ENCODE assay signal across 8 mouse cellular contexts in the genomic region with DNA sequence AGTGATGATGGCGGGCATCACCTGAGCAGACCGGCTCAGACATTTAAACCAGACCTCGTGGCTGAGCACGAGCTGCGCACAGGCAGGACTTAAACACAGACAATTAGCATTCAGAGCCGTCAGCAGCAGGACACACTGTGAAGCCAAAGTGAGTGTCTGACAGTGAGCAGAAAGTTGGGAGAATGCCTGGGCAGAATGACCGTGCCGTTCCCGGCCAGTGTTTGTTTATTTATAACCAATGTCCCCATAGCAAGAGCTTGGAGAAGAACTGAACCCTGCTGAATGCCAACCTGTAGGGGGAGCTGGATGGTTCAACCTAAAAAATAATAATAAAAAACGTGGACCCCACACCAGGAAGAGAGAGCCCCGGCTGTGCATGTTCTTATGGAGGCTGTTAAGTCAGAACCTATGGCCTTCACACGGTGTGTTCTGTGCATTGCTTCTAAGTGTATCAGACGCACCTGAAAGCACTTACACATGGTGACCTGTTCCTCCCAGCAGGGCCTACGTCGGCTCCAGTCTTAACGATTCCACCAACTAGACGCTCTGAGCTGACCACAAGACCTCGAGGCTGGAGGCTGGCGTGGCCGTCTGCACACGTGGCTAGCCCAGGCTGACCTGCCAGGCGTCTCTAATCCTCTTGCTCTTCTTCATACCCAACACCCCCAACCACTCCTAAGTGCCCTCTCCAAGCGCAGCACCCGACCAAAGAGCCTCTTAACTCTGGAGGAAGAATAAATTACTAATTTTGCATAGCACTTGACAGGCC. TPM values are rescaled to one million over a fixed set of nuclear protein-coding genes. Genes with fewer than 3 reads are reported as not detected.
A peak's percentile ranks its signal among the peaks of the same experiment; 100 is the strongest.
DNase-seq lines count a peak whose midpoint lies in the region; ATAC-seq and TF ChIP-seq lines count a peak whose summit lies in the region.
"Had no signal": no experiment of that assay in that cellular context is flagged by ENCODE, and none has a peak within 500 bp of the region (broad histone marks: within the 10 kb centered on the region; RNA-seq: fewer than 3 reads in every experiment).

No protein-coding gene starts in this region.

- ATAC-seq in heart, embryonic 14.5 days (ENCODE audit: insufficient number of reproducible peaks, insufficient read depth, low FRiP score, low read depth) = peak; percentile 68

- H3K4me2 ChIP-seq in heart, embryonic 14.5 days (ENCODE audit: low read length) = peak overlapping the region; percentile 32; the same call in 1 of the 2 replicates

- peaks cover 39% of the 10 kb centered on the region for H3K36me3 ChIP-seq in heart, embryonic 14.5 days (ENCODE audit: control insufficient read depth, insufficient read depth, low read length)

- TF ChIP-seq CTCF in olfactory bulb, adult 2 months (IDR thresholded peaks at IDR 0.05; ENCODE audit: insufficient read depth, low read depth, low read length) = no peak

- peak; percentile 74 for DNase-seq in right cerebral cortex, adult 18-20 months
- no peak for DNase-seq in right cerebral cortex, postnatal 4 days
- DNase-seq in cerebellum, postnatal 25 days = peak; percentile 72
- peak; percentile 63 to 77 for DNase-seq in kidney, postnatal 4 days
- DNase-seq in embryo, embryonic 9.5 days (ENCODE audit: extremely low spot score) = no peak

- no peaks in the 10 kb centered on the region for H3K9me3 ChIP-seq in heart, embryonic 14.5 days (ENCODE audit: control insufficient read depth, low read length)
- H3K9me3 ChIP-seq: megakaryocyte, embryonic 14.5 days had no signal

- H3K27me3 ChIP-seq in heart, embryonic 14.5 days (ENCODE audit: control insufficient read depth, insufficient read depth, low read length) = no peaks in the 10 kb centered on the region
- H3K27me3 ChIP-seq: megakaryocyte, embryonic 14.5 days had no signal

- 43% methylated on average over 24 of the region's 24 CpGs for WGBS in heart, embryonic 14.5 days
- WGBS in olfactory bulb, adult 2 months = 47% methylated on average over 24 of the region's 24 CpGs

- no peak for TF ChIP-seq POLR2A in olfactory bulb, adult 2 months (IDR thresholded peaks at IDR 0.05; ENCODE audit: insufficient read depth, low read depth, low read length)

- peaks cover 7 to 15% of the 10 kb centered on the region in 2 experiments; a peak in 3 of 4 replicates for H3K4me1 ChIP-seq in heart, embryonic 14.5 days (ENCODE audit: control insufficient read depth in 2 of 2, insufficient read depth in 2 of 2, low read length in 2 of 2)
- H3K4me1 ChIP-seq in olfactory bulb, adult 2 months (ENCODE audit: control insufficient read depth, insufficient read depth, low read length) = peaks cover 20% of the 10 kb centered on the region

- H3K27ac ChIP-seq in heart, embryonic 14.5 days (replicated peaks in 1 of 2; ENCODE audit: control insufficient read depth in 1 of 2, insufficient read depth in 1 of 2, low read depth in 2 of 2, low read length in 2 of 2) = peak overlapping the region; percentile 90
- H3K27ac ChIP-seq in olfactory bulb, adult 2 months (ENCODE audit: insufficient read depth, low read depth, low read length) = peak overlapping the region; percentile 31; the same call in 1 of the 2 replicates

- no peak overlapping the region for H3K4me3 ChIP-seq in heart, embryonic 14.5 days (ENCODE audit: control insufficient read depth in 1 of 2, insufficient read depth in 1 of 2, low read depth in 1 of 2, low read length in 2 of 2)
- H3K4me3 ChIP-seq in olfactory bulb, adult 2 months (ENCODE audit: insufficient read depth, low read depth, low read length) = no peak overlapping the region
- H3K4me3 ChIP-seq: megakaryocyte, embryonic 14.5 days had no signal

- H3K9ac ChIP-seq in heart, embryonic 14.5 days (ENCODE audit: low read length) = peak overlapping the region; percentile 9; the same call in 1 of the 2 replicates

RNA-seq across cellular contexts. Expression of a gene that starts 7.6 kb away (rescaled TPM):
- 28.5 and 31.0 TPM in 2 replicates for polyA plus RNA-seq in heart, embryonic 14.5 days (2014; fragmentation: Nextera tagmentation; extraction: Ambion mirVana)
- not detected in 2 replicates for polyA plus RNA-seq in olfactory bulb, adult 2 months (2012; ENCODE audit: insufficient read depth, insufficient read length, low replicate concordance, missing spikeins)

RNA-seq across cellular contexts. Expression of a gene that starts 18.8 kb away (rescaled TPM):
- 45.3 and 55.6 TPM in 2 replicates for polyA plus RNA-seq in heart, embryonic 14.5 days (2014; fragmentation: Nextera tagmentation; extraction: Ambion mirVana)
- polyA plus RNA-seq in olfactory bulb, adult 2 months (2012; ENCODE audit: insufficient read depth, insufficient read length, low replicate concordance, missing spikeins) = 251 and 495 TPM in 2 replicates

RNA-seq across cellular contexts. Expression of a gene that starts 20.6 kb away (rescaled TPM):
- polyA plus RNA-seq in heart, embryonic 14.5 days (2014; fragmentation: Nextera tagmentation; extraction: Ambion mirVana) = not detected in 2 replicates
- polyA plus RNA-seq in olfactory bulb, adult 2 months (2012; ENCODE audit: insufficient read depth, insufficient read length, low replicate concordance, missing spikeins) = not detected in 2 replicates

RNA-seq across cellular contexts. Expression of a gene that starts 39.3 kb away (rescaled TPM):
- 95.3 and 120 TPM in 2 replicates for polyA plus RNA-seq in heart, embryonic 14.5 days (2014; fragmentation: Nextera tagmentation; extraction: Ambion mirVana)
- polyA plus RNA-seq in olfactory bulb, adult 2 months (2012; ENCODE audit: insufficient read depth, insufficient read length, low replicate concordance, missing spikeins) = not detected in 2 replicates

RNA-seq across cellular contexts. Expression of a gene that starts 53.5 kb away (rescaled TPM):
- polyA plus RNA-seq in heart, embryonic 14.5 days (2014; fragmentation: Nextera tagmentation; extraction: Ambion mirVana) = 6.0 and 6.4 TPM in 2 replicates
- not detected in 2 replicates for polyA plus RNA-seq in olfactory bulb, adult 2 months (2012; ENCODE audit: insufficient read depth, insufficient read length, low replicate concordance, missing spikeins)

Comparison
In these comparisons a context has a peak if more than half of its experiments do, and no peak if none do; other contexts are left out.
1. DNase-seq: peak in right cerebral cortex, adult 18-20 months (single experiment), cerebellum, postnatal 25 days (2 of 2) and kidney, postnatal 4 days (2 of 2); none in right cerebral cortex, postnatal 4 days (single experiment) and embryo, embryonic 9.5 days (single experiment).